Mouse (Mus musculus) small intestine, adult 2 months (tissue): ENCODE results near the gene Cpn1.

Experiments used
- CTCF ChIP-seq: fragments of 200-500 bp; IDR thresholded peaks from 2 replicates; pipeline ENCODE4 v1.5.1; 2012; ENCODE audit warnings: low read depth, mild to moderate bottlenecking, control low read depth, inconsistent platforms, low read length, moderate library complexity, mixed read lengths; ENCODE audit not compliant: insufficient replicate concordance, insufficient read length; ENCODE audit errors: extremely low read depth
- POLR2A ChIP-seq: fragments of 200-500 bp; IDR thresholded peaks from 2 replicates; pipeline ENCODE4 v1.6.1; 2012; ENCODE audit warnings: low read depth, mild to moderate bottlenecking, control low read depth, inconsistent platforms, low read length, moderate library complexity

DNA sequence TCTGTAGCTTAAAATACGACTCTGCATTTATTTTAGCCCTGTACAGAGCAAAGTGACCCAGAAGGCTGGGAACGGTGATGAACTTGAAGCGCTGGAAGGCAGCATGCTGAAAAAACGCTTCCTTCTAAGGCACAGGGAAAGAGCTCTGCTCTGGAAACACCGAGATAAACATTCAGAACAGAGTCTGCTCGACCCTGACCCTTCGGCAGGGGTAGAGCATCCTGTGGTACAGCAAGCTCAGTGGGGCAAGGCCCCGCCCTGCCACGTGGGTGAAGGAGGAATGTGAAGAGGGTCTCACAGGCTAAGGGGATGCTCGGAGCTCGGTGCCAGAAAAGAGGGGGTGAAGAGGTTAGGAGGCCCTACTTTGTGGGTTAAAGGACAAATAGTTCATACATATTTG, 48.0 kb downstream of the Cpn1 start:
- TF ChIP-seq POLR2A = no peak
- no peak for TF ChIP-seq CTCF
